Comparison of ENCODE assay signal across 17 mouse cellular contexts in genomic region chr8:47154521-47154920, GRCm38 (mm10).
DNase-seq lines count a peak whose midpoint lies in the region; ATAC-seq and TF ChIP-seq lines count a peak whose summit lies in the region.
"Had no signal": no experiment of that assay in that cellular context is flagged by ENCODE, and none has a peak within 500 bp of the region (broad histone marks: within the 10 kb centered on the region; RNA-seq: fewer than 3 reads in every experiment).

No protein-coding gene starts in this region.

- H3K36me3 ChIP-seq in hindbrain, postnatal 0 days (ENCODE audit: insufficient read depth, low read length): no peaks in the 10 kb centered on the region
- H3K36me3 ChIP-seq: limb, embryonic 15.5 days had no signal

- no peak overlapping the region for H3K4me3 ChIP-seq in left cerebral cortex, adult 2 months
- H3K4me3 ChIP-seq in hindbrain, postnatal 0 days (ENCODE audit: low read length): no peak overlapping the region
- H3K4me3 ChIP-seq: hindbrain, embryonic 13.5 days; limb, embryonic 15.5 days had no signal

- H3K4me2 ChIP-seq in hindbrain, postnatal 0 days (ENCODE audit: low read depth, low read length): no peak overlapping the region
- H3K4me2 ChIP-seq: hindbrain, embryonic 13.5 days; limb, embryonic 15.5 days had no signal

- peak; percentile 21; the same call in 1 of the 2 replicates for TF ChIP-seq CTCF in left cerebral cortex, adult 2 months (IDR thresholded peaks at IDR 0.05)
- no peak for TF ChIP-seq CTCF in hindbrain, postnatal 0 days (IDR thresholded peaks at IDR 0.05; ENCODE audit: low read depth)

- H3K27ac ChIP-seq in left cerebral cortex, adult 2 months: no peak overlapping the region
- no peak overlapping the region for H3K27ac ChIP-seq in hindbrain, postnatal 0 days
- H3K27ac ChIP-seq: hindbrain, embryonic 13.5 days; limb, embryonic 15.5 days had no signal

- DNase-seq in left cerebral cortex, adult 2 months (ENCODE audit: extremely low spot score in 1 of 2, low spot score in 2 of 2): no peak
- DNase-seq in left cerebral cortex, postnatal 25 days (ENCODE audit: low spot score in 2 of 2): no peak
- DNase-seq in thymus, postnatal 4 days: peak; percentile 18
- no peak for DNase-seq in thymus, postnatal 10 days (ENCODE audit: low spot score in 2 of 2)
- DNase-seq in R1 (ENCODE audit: low read depth, low spot score): peak; percentile 56
- DNase-seq in cerebellum, adult 11 months: no peak
- no peak for DNase-seq in hindbrain, postnatal 0 days (ENCODE audit: low spot score)
- DNase-seq: adrenal gland, postnatal 10 days; cerebellum, adult 9-11 months; heart, adult 18-20 months; kidney, adult 8-10 months; kidney, postnatal 4 days; lung, postnatal 36 days; midbrain, embryonic 14.5 days had no signal

- H3K9ac ChIP-seq in hindbrain, postnatal 0 days (replicated peaks; ENCODE audit: low read length): no peak overlapping the region
- H3K9ac ChIP-seq: hindbrain, embryonic 13.5 days; limb, embryonic 15.5 days had no signal

- no peaks in the 10 kb centered on the region for H3K4me1 ChIP-seq in hindbrain, postnatal 0 days (ENCODE audit: insufficient read depth, low read length)
- H3K4me1 ChIP-seq: hindbrain, embryonic 13.5 days; limb, embryonic 15.5 days had no signal

- ATAC-seq in hindbrain, postnatal 0 days: no peak
- ATAC-seq: forebrain, embryonic 14.5 days had no signal

- 94% methylated on average over 2 of the region's 2 CpGs for WGBS in hindbrain, postnatal 0 days

- no peaks in the 10 kb centered on the region for H3K27me3 ChIP-seq in hindbrain, postnatal 0 days (ENCODE audit: insufficient read depth, low read length)
- H3K27me3 ChIP-seq: hindbrain, embryonic 13.5 days; limb, embryonic 15.5 days had no signal

- H3K9me3 ChIP-seq in hindbrain, postnatal 0 days (ENCODE audit: low read length): no peaks in the 10 kb centered on the region
- H3K9me3 ChIP-seq: limb, embryonic 15.5 days had no signal

- intact Hi-C loops in left cerebral cortex, adult 2 months (cut with DNase I): no loop called here
- intact Hi-C loops in left cerebral cortex, postnatal 25 days (cut with DNase I): no loop called here

Comparison
In these comparisons a context has a peak if more than half of its experiments do, and no peak if none do; other contexts are left out.
1. DNase-seq: peak in thymus, postnatal 4 days (single experiment) and R1 (single experiment); none in left cerebral cortex, adult 2 months (0 of 2), left cerebral cortex, postnatal 25 days (0 of 2), thymus, postnatal 10 days (0 of 2), cerebellum, adult 11 months (single experiment) and hindbrain, postnatal 0 days (single experiment).